Mouse (Mus musculus): Measurements from ENCODE around the gene Lamtor5. TPM values are rescaled to one million over a fixed set of nuclear protein-coding genes. Genes with fewer than 3 reads are reported as not detected.

The Lamtor5 gene
- polyA plus RNA-seq (2015; fragmentation: Nextera tagmentation; extraction: Ambion mirVana): 176 and 186 TPM in 2 replicates

- Histone ChIP-seq H3K9me3 (no peaks in the 10 kb centered on the region), H3K4me1 (replicated peaks) (peaks cover 16% of the 10 kb centered on the region), H3K9ac (peak within 1 kb of the TSS; percentile 49), H3K4me3 (peak within 1 kb of the TSS; percentile 60), H3K27me3 (no peaks in the 10 kb centered on the region), H3K4me2 (peak within 1 kb of the TSS; percentile 66), H3K27ac (replicated peaks) (no peak within 1 kb of the TSS), H3K36me3 (peaks cover 12% of the 10 kb centered on the region; the same call in 1 of the 2 replicates)
- 3% methylated on average over 43 of the region's 43 CpGs for WGBS
- peak; percentile 91 for ATAC-seq (ENCODE audit: low FRiP score, low read depth)
These were observed at the start of gene Lamtor5 for GRCm38 (mm10) chr3:107278479-107279269. TSS of gene Lamtor5 (plus strand) at chr3:107278858.

GRCm38 (mm10) chr3:107229221-107229620 is 49.4 kb upstream of the Lamtor5 start:
- Histone ChIP-seq H3K9ac (no peak overlapping the region), H3K4me1 (replicated peaks) (no peaks in the 10 kb centered on the region), H3K36me3 (no peaks in the 10 kb centered on the region), H3K4me2 (no peak overlapping the region), H3K27ac (replicated peaks) (no peak overlapping the region), H3K4me3 (no peak overlapping the region), H3K27me3 (no peaks in the 10 kb centered on the region), H3K9me3 (no peaks in the 10 kb centered on the region)
- no peak for ATAC-seq (ENCODE audit: low FRiP score, low read depth)
- 88% methylated on average over 5 of the region's 5 CpGs for WGBS

- Histone ChIP-seq H3K36me3 (no peaks in the 10 kb centered on the region), H3K4me2 (no peak overlapping the region), H3K4me3 (no peak overlapping the region), H3K27ac (replicated peaks) (no peak overlapping the region), H3K4me1 (replicated peaks) (no peaks in the 10 kb centered on the region), H3K9me3 (no peaks in the 10 kb centered on the region), H3K9ac (no peak overlapping the region), H3K27me3 (no peaks in the 10 kb centered on the region)
- no peak for ATAC-seq (ENCODE audit: low FRiP score, low read depth)
- WGBS: 79% methylated on average over 5 of the region's 5 CpGs
These were observed 48.8 kb upstream of the Lamtor5 start for GRCm38 (mm10) chr3:107229822-107230221.

- Histone ChIP-seq H3K27me3 (no peaks in the 10 kb centered on the region), H3K36me3 (no peaks in the 10 kb centered on the region), H3K9me3 (no peaks in the 10 kb centered on the region), H3K27ac (replicated peaks) (no peak within 1 kb of the TSS), H3K4me1 (replicated peaks) (no peaks in the 10 kb centered on the region), H3K4me3 (no peak within 1 kb of the TSS), H3K4me2 (no peak within 1 kb of the TSS), H3K9ac (no peak within 1 kb of the TSS)
- 25% methylated on average over 1 of the region's 1 CpGs for WGBS
- no peak for ATAC-seq (ENCODE audit: low FRiP score, low read depth)
These were observed 48.1 kb upstream of the Lamtor5 start, which contains the start of gene A630076J17Rik for GRCm38 (mm10) chr3:107230527-107230926. TSS of gene A630076J17Rik (plus strand) at chr3:107230614.

- WGBS: 71% methylated on average over 4 of the region's 4 CpGs
These were observed 47.5 kb upstream of the Lamtor5 start for GRCm38 (mm10) chr3:107231202-107231601.

GRCm38 (mm10) chr3:107233351-107233813 is 45.3 kb upstream of the Lamtor5 start:
- peak; percentile 68 for ATAC-seq (ENCODE audit: low FRiP score, low read depth)
- WGBS: 9% methylated on average over 11 of the region's 11 CpGs
- Histone ChIP-seq H3K27me3 (no peaks in the 10 kb centered on the region), H3K9ac (no peak overlapping the region), H3K4me2 (no peak overlapping the region), H3K4me3 (no peak overlapping the region), H3K36me3 (no peaks in the 10 kb centered on the region), H3K9me3 (no peaks in the 10 kb centered on the region), H3K27ac (replicated peaks) (no peak overlapping the region), H3K4me1 (replicated peaks) (no peaks in the 10 kb centered on the region)

More at GRCm38 (mm10) chr3:107231202-107231601, 47.5 kb upstream of the Lamtor5 start:
- Histone ChIP-seq H3K27ac (replicated peaks) (no peak overlapping the region), H3K9me3 (no peaks in the 10 kb centered on the region), H3K27me3 (no peaks in the 10 kb centered on the region), H3K9ac (no peak overlapping the region), H3K4me1 (replicated peaks) (no peaks in the 10 kb centered on the region), H3K4me3 (no peak overlapping the region), H3K4me2 (no peak overlapping the region), H3K36me3 (no peaks in the 10 kb centered on the region)
- no peak for ATAC-seq (ENCODE audit: low FRiP score, low read depth)

DNA sequence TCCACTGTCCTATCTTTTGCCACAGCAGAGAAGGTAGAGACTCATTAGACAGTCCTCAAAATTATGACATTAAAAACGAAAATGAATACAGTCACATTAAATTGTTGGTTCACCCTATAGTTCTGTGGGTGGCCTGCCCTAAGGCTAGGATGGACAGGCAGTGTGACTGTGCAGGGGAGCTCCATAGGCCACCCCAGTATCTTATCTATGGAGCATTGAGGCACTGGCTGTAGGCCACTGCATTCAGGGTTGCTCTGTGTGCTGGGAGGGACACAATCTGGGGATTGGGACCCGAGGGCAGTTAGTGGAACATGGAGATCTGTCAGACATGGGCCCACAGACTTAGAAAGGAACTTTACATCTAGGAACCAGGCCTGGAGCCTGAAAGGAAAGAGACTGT is 44.7 kb upstream of the Lamtor5 start:
- H3K9me3 ChIP-seq: no peaks in the 10 kb centered on the region
- 29% methylated on average over 2 of the region's 2 CpGs for WGBS
- H3K9ac ChIP-seq: no peak overlapping the region
- peak; percentile 43; the same call in 1 of the 2 replicates for ATAC-seq (ENCODE audit: low FRiP score, low read depth)
- no peak overlapping the region for H3K4me3 ChIP-seq
- no peak overlapping the region for H3K4me2 ChIP-seq
- no peaks in the 10 kb centered on the region for H3K4me1 ChIP-seq (replicated peaks)
- no peaks in the 10 kb centered on the region for H3K36me3 ChIP-seq
- H3K27ac ChIP-seq (replicated peaks): no peak overlapping the region
- H3K27me3 ChIP-seq: no peaks in the 10 kb centered on the region

- H3K9me3 ChIP-seq: no peaks in the 10 kb centered on the region
- no peak overlapping the region for H3K9ac ChIP-seq
- H3K4me1 ChIP-seq (replicated peaks): peaks cover 9% of the 10 kb centered on the region
- H3K4me3 ChIP-seq: no peak overlapping the region
- no peak overlapping the region for H3K4me2 ChIP-seq
- WGBS: 73% methylated on average over 2 of the region's 2 CpGs
- no peaks in the 10 kb centered on the region for H3K36me3 ChIP-seq
- H3K27me3 ChIP-seq: no peaks in the 10 kb centered on the region
- H3K27ac ChIP-seq (replicated peaks): no peak overlapping the region
- ATAC-seq (ENCODE audit: low FRiP score, low read depth): no peak
These were observed 40.6 kb upstream of the Lamtor5 start for GRCm38 (mm10) chr3:107238051-107238450.

DNA sequence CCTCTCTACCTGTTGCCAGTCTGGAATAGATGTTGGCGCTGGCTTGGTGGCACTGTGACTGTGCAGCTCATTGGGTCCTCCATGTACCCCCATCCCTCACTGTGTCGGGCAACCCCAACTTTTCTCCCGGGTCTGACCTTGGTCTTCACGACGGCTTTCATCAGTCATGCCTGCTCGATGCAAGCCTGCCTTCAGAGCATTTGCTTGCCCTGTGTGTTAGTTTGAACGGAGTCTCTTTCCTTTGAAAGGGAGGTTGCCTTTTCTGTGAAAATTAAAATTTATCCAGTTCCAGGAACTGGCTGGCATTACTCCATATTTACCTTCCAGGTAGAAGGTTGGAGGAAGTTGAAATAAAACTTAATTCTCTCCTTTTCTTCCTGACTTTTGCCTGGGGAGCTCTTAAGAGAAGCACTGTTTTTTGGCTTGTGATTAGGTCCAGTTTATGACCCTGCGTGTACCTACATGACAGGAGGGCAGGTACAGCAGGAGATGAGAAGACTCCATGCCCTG is 40.1 kb upstream of the Lamtor5 start:
- 84% methylated on average over 8 of the region's 8 CpGs for WGBS
- no peak for ATAC-seq (ENCODE audit: low FRiP score, low read depth)

DNA sequence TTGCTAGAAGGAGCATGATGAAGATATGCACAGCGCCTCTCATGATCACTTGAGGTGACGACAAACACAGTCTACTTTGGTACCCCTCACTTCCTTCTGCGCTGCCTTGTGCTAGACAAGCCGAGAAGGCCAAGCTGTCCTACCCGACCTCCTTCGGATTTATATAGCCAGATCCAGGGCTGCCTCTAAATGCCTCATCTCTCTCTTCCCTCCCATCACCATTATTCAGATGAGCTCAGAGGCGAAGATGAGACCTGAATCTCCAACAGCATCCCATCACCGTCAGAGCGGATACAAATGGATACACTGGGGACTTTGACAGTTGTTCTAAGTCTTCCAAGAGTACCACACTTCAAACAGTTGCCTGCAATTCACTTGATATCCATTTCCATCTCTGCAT is 39.1 kb upstream of the Lamtor5 start, which contains the start of gene Prok1:
Prok1 (minus strand) TSS at position 101 of the 400 bp plus-strand sequence.
- H3K9ac ChIP-seq: no peak within 1 kb of the TSS
- peaks cover 9% of the 10 kb centered on the region for H3K4me1 ChIP-seq (replicated peaks)
- H3K4me2 ChIP-seq: no peak within 1 kb of the TSS
- no peaks in the 10 kb centered on the region for H3K9me3 ChIP-seq
- WGBS: 89% methylated on average over 9 of the region's 9 CpGs
- no peak within 1 kb of the TSS for H3K4me3 ChIP-seq
- no peak within 1 kb of the TSS for H3K27ac ChIP-seq (replicated peaks)
- no peaks in the 10 kb centered on the region for H3K36me3 ChIP-seq
- H3K27me3 ChIP-seq: peaks cover 3% of the 10 kb centered on the region; the same call in 1 of the 2 replicates
- no peak for ATAC-seq (ENCODE audit: low FRiP score, low read depth)

More for the DNA sequence above, 40.1 kb upstream of the Lamtor5 start:
- Histone ChIP-seq H3K36me3 (no peaks in the 10 kb centered on the region), H3K27me3 (no peaks in the 10 kb centered on the region; the same call in 1 of the 2 replicates), H3K4me1 (replicated peaks) (peaks cover 9% of the 10 kb centered on the region), H3K9ac (no peak overlapping the region), H3K4me2 (no peak overlapping the region), H3K4me3 (no peak overlapping the region), H3K9me3 (no peaks in the 10 kb centered on the region), H3K27ac (replicated peaks) (no peak overlapping the region)

- Histone ChIP-seq H3K27me3 (peaks cover 3% of the 10 kb centered on the region; the same call in 1 of the 2 replicates), H3K4me3 (no peak overlapping the region), H3K9ac (no peak overlapping the region), H3K4me2 (0 out of 2 replicates have a peak overlapping the region, but pooled peaks have one; percentile 1), H3K9me3 (no peaks in the 10 kb centered on the region), H3K4me1 (replicated peaks) (peaks cover 9% of the 10 kb centered on the region), H3K36me3 (no peaks in the 10 kb centered on the region), H3K27ac (replicated peaks) (no peak overlapping the region)
- WGBS: 30% methylated on average over 14 of the region's 14 CpGs
- peak; percentile 34; the same call in 1 of the 2 replicates for ATAC-seq (ENCODE audit: low FRiP score, low read depth)
These were observed 37.1 kb upstream of the Lamtor5 start for GRCm38 (mm10) chr3:107241389-107242094.

GRCm38 (mm10) chr3:107246876-107247275 is 31.8 kb upstream of the Lamtor5 start:
- Histone ChIP-seq H3K4me3 (no peak overlapping the region), H3K27me3 (peaks cover 3% of the 10 kb centered on the region; the same call in 1 of the 2 replicates), H3K4me1 (replicated peaks) (peaks cover 1% of the 10 kb centered on the region), H3K36me3 (no peaks in the 10 kb centered on the region), H3K9me3 (no peaks in the 10 kb centered on the region), H3K27ac (replicated peaks) (no peak overlapping the region), H3K9ac (no peak overlapping the region), H3K4me2 (no peak overlapping the region)
- no peak for ATAC-seq (ENCODE audit: low FRiP score, low read depth)
- 83% methylated on average over 6 of the region's 6 CpGs for WGBS

Measured in hindbrain, embryonic 15.5 days (tissue).